Mouse (Mus musculus) left cerebral cortex, adult 11 months (tissue): ENCODE data around the gene BC017158.

ENCODE experiments used
- DNase-seq: peaks from one replicate; pipeline ENCODE4 v3.0.0; 2022; ENCODE audit warnings: low spot score

The BC017158 gene

DNA sequence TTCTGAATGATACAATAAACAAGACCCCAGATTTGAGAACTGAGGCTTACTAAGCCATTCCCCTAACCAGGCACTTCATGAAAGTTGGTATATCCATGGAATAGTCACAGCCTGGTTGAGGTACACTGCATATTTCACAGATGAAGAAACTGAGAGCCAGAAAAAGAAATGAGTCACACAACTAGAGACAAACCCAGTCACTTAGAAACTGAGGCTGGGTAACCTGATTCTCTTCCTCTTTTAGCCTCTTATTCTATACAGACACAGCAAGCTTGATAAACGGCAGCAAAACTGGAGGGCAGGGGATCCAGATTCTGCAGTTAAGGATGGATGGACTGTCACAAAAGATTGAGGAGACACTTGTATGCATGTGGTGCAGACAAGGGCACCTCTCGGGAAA is 63.2 kb downstream of the BC017158 start:
- no peak for DNase-seq

GRCm38 (mm10) chr7:128231741-128232140 is 66.2 kb downstream of the BC017158 start:
- DNase-seq: no peak
